Mouse (Mus musculus): ENCODE results near the gene Anp32e.

DNA sequence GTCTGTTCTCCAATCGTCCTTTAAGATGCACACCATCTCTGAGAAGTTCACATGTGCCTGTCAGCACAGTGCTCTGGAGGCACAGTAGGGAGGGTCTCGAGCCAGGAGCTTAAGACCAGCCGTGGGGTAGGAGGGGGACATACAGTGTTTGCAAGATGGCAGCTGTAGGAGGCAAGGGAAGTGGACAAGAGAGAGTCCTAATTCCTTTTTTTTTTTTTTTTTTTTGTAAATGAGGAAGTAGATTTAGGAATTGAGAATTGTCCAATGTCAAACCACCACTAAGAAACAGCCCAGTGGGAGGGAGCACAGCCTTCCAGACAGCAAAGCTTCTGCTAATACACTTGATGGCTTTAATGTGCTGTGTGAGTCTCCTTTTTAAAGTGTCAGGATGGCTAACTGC is 48.0 kb downstream of the Anp32e start:
- TF ChIP-seq CTCF (IDR thresholded peaks at IDR 0.05; ENCODE audit: borderline replicate concordance, control insufficient read depth, extremely low read depth, insufficient read depth, low read length, poor library complexity) (no peak), POLR2A (IDR thresholded peaks at IDR 0.05; ENCODE audit: control insufficient read depth, extremely low read depth, insufficient read depth, low read length, poor library complexity) (no peak)

Data from thymus, adult 2 months (tissue).